Mouse (Mus musculus) cerebellum, adult 18-20 months (tissue): ENCODE measurements around the gene Smco2.
"Not testable (repeated sequence)": the region's sequence is repeated elsewhere in the genome, so short reads cannot be mapped to it uniquely, and the experiment has no call there.

Source experiments
- DNase-seq, 2 experiments: peaks; one replicate each; pipeline ENCODE4 v3.0.0; 2021

Smco2 gene

DNA sequence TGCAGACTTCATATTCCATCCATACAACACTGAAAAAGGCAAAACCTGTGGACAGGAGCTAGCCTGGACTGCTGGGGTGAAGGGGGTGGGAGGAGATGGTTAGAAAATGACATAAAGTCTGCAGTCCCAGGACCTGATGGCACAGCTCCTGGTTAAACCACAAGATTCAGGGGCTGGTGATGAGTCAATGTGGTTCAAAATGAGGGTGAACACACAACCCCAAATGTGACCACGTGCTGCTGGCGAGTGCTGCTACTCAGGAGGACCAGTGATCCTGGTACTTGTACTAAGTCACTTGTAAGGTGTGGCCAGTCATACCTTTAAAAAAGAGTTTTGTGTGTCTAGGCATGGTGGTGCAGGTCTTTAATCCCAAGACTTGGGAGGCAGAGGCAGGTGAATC lies 13.2 kb downstream of the Smco2 start:
- DNase-seq: no peak

DNA sequence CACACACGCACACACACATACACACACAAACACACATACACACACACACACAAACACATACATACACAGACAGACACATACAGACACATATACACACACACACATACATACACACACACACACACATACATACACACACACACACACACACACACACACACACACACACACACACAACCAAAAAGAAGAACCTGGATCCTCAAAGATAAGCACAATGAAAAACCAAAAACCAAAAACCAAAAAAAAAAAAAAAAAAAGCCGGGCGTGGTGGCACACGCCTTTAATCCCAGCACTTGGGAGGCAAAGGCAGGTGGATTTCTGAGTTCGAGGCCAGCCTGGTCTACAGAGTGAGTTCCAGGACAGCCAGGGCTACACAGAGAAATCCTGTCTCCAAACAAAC lies 14.5 kb downstream of the Smco2 start:
- not testable (repeated sequence) for DNase-seq

DNA sequence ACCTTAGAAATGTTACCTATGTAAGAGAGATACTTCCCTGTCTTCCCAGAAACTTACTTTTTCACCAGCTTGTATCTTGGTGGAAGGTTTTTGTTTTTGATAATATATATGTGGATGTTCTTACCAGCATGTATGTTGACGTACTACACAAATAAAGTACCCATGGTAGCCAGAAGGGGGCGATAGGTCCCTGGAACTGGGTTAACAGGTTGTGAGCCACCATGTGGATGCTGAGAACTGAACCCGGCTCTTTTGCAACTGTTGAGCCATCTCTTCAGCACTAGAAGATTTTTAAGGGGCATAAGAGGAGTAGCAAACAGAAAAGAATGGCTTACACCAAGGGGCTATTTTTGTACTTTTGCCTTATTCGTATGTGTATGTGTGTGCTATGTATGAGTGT lies 15.8 kb downstream of the Smco2 start:
- no peak for DNase-seq

DNA sequence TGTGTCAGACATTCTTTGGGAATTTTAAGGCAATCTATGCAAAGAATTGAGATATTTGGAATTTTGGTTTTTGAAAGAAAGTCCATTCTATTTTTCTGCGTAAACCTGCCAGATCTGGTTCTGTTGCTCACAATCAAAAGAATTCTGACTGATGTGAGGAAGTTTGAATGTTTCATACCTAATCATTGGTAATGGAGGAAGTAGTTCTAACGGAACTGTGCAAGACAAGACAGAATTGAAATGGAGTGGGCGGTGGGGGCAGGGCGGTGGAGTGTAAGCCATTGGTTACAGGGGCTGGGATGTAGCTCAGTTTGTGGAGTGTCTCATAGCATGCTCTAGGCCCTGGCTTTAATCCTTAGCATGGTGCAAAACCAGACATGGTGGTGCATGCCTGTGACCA lies 22.1 kb downstream of the Smco2 start:
- DNase-seq: no peak

DNA sequence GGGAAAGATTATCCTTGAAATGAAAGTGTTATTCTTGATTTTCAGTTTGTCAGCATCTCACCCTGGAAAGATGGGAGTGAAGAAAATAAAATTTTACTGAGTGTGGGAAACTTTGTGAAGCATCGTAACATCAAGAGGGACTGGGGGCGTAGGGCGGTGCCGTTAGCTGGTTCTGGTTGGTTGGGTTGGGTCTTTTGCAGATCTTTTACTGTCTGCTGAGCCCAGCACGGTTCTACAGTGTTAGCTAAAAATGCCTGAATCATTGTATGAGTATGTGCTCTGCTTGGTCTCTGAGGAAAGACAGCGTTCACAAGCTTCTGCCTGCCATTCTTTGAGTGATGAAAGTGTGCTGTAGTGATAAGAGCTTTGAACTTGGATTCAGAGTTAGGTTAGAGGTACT lies 24.5 kb downstream of the Smco2 start:
- no peak for DNase-seq

- no peak for DNase-seq
Measured at GRCm38 (mm10) chr6:146876820-146877219, 26.9 kb downstream of the Smco2 start.

DNA sequence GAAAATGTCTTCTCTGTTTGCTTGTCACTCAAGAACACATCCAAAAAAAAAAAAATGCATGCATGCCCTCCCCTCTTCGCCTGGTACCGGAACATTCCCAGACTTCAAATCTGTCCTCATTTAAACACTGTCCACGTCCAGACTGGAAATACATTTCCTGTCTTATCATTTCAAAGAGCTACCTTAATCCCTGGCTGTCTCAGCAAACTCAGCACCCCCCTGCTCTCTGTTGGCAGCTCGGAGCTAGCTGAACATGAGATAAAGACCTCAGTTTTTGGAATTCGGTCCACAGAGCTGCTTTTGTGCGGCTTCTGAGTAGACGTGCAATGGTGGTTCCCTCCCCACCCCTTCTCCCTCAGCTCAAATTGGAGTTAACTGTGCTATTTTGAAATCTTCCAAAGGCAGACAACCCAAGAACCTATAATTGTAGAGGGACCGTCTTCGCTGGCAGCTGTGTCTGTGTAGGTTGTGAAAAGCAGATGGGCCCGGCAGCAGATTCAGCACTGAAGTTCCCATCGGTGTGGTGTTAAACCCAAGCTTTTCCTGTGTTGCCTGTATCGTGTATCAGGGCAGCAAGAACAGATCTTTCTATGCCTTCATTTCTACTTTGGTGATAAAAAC lies 27.6 kb downstream of the Smco2 start:
- no peak for DNase-seq

DNA sequence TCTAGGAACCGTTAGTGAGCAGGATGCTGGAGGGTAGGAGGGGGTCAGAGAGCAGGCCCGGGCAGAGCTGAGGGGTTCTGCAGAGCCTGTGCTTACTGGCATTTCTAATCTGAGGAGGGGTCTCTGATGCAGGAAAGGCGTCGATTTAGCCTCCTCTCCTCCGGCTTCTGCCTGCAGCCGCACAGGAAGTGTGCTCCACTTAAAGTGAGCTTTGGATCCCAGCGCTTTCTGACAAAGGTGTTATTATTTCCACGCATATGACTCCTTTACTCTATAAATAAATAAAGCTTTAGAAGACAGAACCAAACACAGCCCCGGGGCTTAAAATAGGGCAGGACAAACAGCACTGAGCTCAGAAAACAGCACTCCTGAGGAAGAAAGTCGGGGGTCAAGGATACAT lies 29.0 kb downstream of the Smco2 start:
- no peak for DNase-seq

GRCm38 (mm10) chr6:146879856-146880255 lies 30.0 kb downstream of the Smco2 start:
- DNase-seq: no peak

- DNase-seq: no peak
Measured at GRCm38 (mm10) chr6:146880296-146880695, 30.4 kb downstream of the Smco2 start.

- no peak for DNase-seq
Measured at GRCm38 (mm10) chr6:146881896-146882770, 32.2 kb downstream of the Smco2 start.

DNA sequence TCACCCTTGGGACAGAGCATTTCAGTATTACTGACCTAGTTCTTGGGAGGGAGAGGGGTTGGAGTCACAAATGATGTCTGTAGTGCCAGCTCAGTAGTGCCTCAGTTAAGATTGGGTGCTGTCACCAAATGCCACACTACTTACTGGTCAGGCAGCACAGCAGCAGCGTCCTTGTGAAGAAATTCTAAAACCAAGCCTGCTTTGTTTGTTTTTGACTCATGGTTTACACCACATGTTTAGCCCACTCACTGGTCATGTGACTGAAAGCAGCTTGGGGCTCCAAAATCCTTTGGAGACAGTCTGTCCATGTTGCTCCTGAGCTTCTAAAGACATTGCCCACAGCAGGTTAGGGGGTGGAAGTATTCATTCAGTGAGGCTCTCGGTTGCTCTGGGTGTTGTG lies 33.5 kb downstream of the Smco2 start:
- no peak for DNase-seq

- no peak for DNase-seq
Measured at GRCm38 (mm10) chr6:146884171-146884570, 34.3 kb downstream of the Smco2 start.

DNA sequence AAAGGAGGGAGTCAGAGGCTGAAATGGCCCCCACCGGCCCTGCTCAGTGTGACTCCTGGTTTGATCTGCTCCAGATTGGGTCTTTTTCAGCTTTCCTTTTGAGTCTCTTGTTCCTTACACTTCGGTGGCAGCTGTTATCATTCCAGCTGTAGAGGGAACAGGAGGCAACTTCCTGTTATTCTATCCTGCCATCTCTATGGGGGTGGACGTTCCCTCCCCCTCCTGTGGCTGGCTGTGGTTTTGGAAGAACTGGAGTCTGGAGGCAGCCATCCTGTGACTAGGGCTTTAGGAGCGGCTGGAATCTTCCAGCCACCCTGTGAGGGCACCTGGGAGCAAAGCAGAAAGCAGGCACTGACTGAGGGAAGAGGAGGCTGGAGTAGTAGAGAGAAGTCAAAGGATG lies 34.9 kb downstream of the Smco2 start:
- DNase-seq: no peak

- DNase-seq: peak; percentile 86 to 96
Measured at GRCm38 (mm10) chr6:146887958-146888659, 38.2 kb downstream of the Smco2 start, which contains the start of gene Ppfibp1. Ppfibp1 (plus strand) TSS chr6:146888487.

DNA sequence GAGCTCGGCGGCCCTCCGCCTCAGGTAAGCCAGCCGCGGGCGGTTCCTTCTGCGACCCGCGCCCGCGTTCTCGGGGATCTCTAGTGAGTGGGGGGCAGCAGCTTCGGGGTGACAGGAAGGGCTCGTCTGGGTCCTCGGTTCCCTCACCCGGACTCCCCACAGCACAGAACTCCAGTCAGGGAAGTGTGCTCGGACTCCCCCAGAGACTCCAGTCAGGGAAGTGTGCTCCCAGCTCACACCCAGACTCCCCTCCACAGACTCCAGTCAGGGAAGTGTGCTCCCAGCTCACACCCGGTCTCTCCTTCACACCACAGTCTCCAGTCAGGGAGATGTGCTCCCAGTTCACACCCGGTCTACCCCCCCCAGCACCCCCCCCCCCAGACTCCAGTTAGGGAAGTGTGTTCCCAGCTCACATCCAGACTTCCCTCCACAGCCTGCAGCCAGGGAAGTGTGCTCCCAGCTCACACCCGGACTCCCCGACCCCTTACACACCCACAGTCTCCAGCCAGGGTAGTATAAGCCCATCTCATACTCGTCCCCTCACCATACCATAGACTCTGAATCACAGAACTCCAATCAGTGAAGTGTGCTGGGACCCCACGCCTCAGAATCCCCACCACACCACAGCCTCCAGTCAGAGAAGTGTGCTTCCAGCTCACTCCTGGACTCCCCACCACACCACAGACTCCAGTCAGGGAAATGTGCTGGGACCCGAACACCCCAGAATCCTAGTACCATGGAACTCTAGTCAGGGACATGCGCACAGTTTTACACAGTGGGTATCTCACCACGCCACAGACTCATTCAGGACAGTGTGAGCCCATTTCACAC lies 39.0 kb downstream of the Smco2 start:
- DNase-seq: no peak

DNA sequence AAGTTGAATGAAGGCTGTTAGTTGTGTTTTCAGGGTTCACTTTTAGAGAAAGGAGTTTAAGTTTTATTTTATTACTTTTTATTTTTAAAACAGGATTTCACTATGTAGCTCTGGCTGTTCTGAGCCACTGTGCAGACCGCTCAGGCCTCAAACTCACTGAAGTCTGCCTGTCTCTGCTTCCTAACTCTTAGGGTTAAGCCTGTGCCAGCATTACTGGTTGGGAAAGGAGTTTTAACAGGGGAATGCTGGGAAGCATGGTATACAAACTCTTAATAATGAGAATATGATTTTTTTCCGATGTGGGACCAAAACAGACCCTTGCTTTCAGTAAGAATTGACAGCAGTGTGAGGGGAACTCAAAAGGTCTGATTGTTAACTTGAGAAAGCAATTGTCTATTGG lies 40.3 kb downstream of the Smco2 start:
- no peak for DNase-seq

GRCm38 (mm10) chr6:146890633-146891032 lies 40.7 kb downstream of the Smco2 start:
- DNase-seq: no peak

GRCm38 (mm10) chr6:146893890-146894289 lies 44.0 kb downstream of the Smco2 start:
- DNase-seq: no peak

DNA sequence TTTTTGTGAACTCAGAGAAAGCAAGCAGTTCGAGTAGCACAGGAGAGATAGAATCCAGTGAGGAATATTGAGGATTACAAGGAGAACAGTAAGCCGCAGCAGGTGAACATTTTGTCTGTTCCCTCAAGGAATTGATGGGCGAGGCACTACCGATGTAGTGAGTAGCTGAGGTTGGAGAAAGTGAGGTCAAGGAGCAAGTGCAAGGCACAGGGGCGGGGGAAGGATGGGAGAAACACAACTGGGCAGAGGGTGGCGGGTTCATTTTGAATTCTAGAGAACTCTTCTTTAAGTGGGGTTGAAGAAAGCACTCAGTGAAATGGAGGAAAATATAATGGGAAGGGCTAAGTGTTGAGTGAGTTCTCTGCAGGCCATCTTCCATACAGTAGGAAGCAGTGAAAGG lies 48.8 kb downstream of the Smco2 start:
- no peak for DNase-seq

DNA sequence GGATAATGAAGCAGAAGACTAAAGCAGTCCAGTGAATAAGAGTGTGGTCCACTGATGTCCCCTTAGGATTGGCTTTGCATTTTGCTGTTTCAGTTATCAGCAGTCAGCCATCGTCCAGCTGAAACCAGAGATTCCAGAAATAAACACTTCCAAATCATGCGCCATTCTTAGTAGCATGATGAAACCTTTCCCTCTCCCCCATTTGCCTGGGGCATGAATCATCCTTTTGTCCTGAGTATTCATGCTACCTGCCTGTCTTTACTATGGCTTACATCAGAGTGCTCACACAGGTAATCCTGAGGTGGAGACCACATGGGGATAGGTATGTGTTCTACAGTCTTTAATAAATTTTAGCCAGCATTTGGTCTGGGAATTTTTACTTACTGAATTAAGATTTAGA lies 49.7 kb downstream of the Smco2 start:
- DNase-seq: no peak

- DNase-seq: no peak
Measured at GRCm38 (mm10) chr6:146901929-146902328, 52.0 kb downstream of the Smco2 start.

- DNase-seq: no peak
Measured at GRCm38 (mm10) chr6:146903632-146904031, 53.7 kb downstream of the Smco2 start.
